Mouse (Mus musculus) thymus, postnatal 25 days (tissue): ENCODE measurements around the gene Rab19.
"Not testable (repeated sequence)": the region's sequence is repeated elsewhere in the genome, so short reads cannot be mapped to it uniquely, and the experiment has no call there.

ENCODE experiments used
- DNase-seq: peaks from one replicate; pipeline ENCODE4 v3.0.0; 2022

Rab19 gene

GRCm38 (mm10) chr6:39379749-39380148 is 1.2 kb upstream of the Rab19 start:
- DNase-seq, result peak; percentile 79

- DNase-seq, result no peak
These were observed 699 bp upstream of the Rab19 start for GRCm38 (mm10) chr6:39380276-39380675.

- no peak for DNase-seq
These were observed 9.0 kb downstream of the Rab19 start for GRCm38 (mm10) chr6:39389988-39390387.

GRCm38 (mm10) chr6:39395471-39395870 is 14.5 kb downstream of the Rab19 start:
- DNase-seq, result no peak

GRCm38 (mm10) chr6:39395916-39396315 is 14.9 kb downstream of the Rab19 start:
- no peak for DNase-seq

GRCm38 (mm10) chr6:39397046-39397445 is 16.1 kb downstream of the Rab19 start:
- DNase-seq, result no peak

- DNase-seq, result no peak
These were observed 17.4 kb downstream of the Rab19 start for GRCm38 (mm10) chr6:39398342-39398741.

GRCm38 (mm10) chr6:39400343-39400742 is 19.4 kb downstream of the Rab19 start:
- DNase-seq, result no peak

- DNase-seq, result no peak
These were observed 22.2 kb downstream of the Rab19 start for GRCm38 (mm10) chr6:39403136-39403535.

- no peak for DNase-seq
These were observed 25.5 kb downstream of the Rab19 start for GRCm38 (mm10) chr6:39406480-39406879.

GRCm38 (mm10) chr6:39414106-39414505 is 33.1 kb downstream of the Rab19 start:
- DNase-seq, result no peak

- peak; percentile 81 for DNase-seq
These were observed 34.8 kb downstream of the Rab19 start for GRCm38 (mm10) chr6:39415762-39416161.

GRCm38 (mm10) chr6:39416654-39417053 is 35.7 kb downstream of the Rab19 start:
- DNase-seq, result not testable (repeated sequence)

- no peak for DNase-seq
These were observed 38.4 kb downstream of the Rab19 start for GRCm38 (mm10) chr6:39419386-39419850.

- peak; percentile 81 for DNase-seq
These were observed 39.1 kb downstream of the Rab19 start, which contains the start of gene Mkrn1 for GRCm38 (mm10) chr6:39419851-39420721. Mkrn1 (minus strand) TSS chr6:39420462.

GRCm38 (mm10) chr6:39420867-39421266 is 39.9 kb downstream of the Rab19 start:
- no peak for DNase-seq

- DNase-seq, result no peak
These were observed 42.2 kb downstream of the Rab19 start for GRCm38 (mm10) chr6:39423130-39423551.

GRCm38 (mm10) chr6:39423686-39424085 is 42.7 kb downstream of the Rab19 start:
- DNase-seq, result no peak

- no peak for DNase-seq
These were observed 44.2 kb downstream of the Rab19 start for GRCm38 (mm10) chr6:39425181-39425580.

GRCm38 (mm10) chr6:39426725-39427124 is 45.8 kb downstream of the Rab19 start:
- no peak for DNase-seq

- no peak for DNase-seq
These were observed 46.5 kb downstream of the Rab19 start for GRCm38 (mm10) chr6:39427276-39428003.

GRCm38 (mm10) chr6:39429007-39429788 is 48.2 kb downstream of the Rab19 start:
- DNase-seq, result no peak

- no peak for DNase-seq
These were observed 49.7 kb downstream of the Rab19 start for GRCm38 (mm10) chr6:39430722-39431121.
